Mouse (Mus musculus): ENCODE measurements around the gene 9030612E09Rik. TPM values are rescaled to one million over a fixed set of nuclear protein-coding genes. Genes with fewer than 3 reads are reported as not detected.

The 9030612E09Rik gene
- polyA plus RNA-seq, 1 experiment, result 0.22 TPM

DNA sequence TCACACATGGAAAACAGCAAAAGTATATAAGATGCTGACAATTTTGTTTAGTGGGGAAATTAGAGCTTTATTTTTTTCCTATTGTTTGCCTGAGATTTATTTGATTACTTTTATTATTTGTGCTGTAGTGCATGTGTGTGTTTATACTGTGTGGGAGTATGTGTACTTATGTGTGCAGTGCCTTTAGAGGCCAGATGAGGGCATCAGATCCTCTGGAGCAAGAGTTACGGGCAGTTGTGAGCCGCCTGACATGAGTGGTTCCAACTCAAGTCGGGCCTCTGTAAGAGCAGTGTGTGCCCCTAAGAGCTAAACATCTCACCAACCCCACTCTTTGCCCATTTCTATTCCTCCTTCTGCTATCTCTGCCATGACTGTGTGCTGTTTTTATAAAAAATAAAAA lies 7.7 kb upstream of the 9030612E09Rik start:
- Histone ChIP-seq H3K27me3 (ENCODE audit: control insufficient read depth, insufficient read depth, insufficient read length) (no peaks in the 10 kb centered on the region), H3K4me3 (ENCODE audit: insufficient read depth, poor library complexity, severe bottlenecking) (no peak overlapping the region), H3K79me3 (ENCODE audit: low read depth) (no peaks in the 10 kb centered on the region), H3ac (ENCODE audit: control insufficient read depth, insufficient read length, low read depth) (no peak overlapping the region), H3K36me3 (ENCODE audit: control insufficient read depth, insufficient read depth) (no peaks in the 10 kb centered on the region), H3K79me2 (ENCODE audit: control insufficient read depth, insufficient read depth) (no peaks in the 10 kb centered on the region)
- TF ChIP-seq MYOG (IDR thresholded peaks at IDR 0.05; ENCODE audit: control insufficient read depth, extremely low read depth, insufficient read length), result no peak
- TF ChIP-seq FOSL1 (IDR thresholded peaks at IDR 0.05; ENCODE audit: insufficient read depth, low read length, poor library complexity, severe bottlenecking), result no peak
- no peak for TF ChIP-seq USF1 (IDR thresholded peaks at IDR 0.05; ENCODE audit: low read depth)
- TF ChIP-seq MYOD1 (IDR thresholded peaks at IDR 0.05; ENCODE audit: control insufficient read depth, insufficient read length, low read depth), result no peak
- TF ChIP-seq MAX (IDR thresholded peaks at IDR 0.05), result no peak
- TF ChIP-seq CEBPB (IDR thresholded peaks at IDR 0.05; ENCODE audit: low read depth), result no peak
- no peak for TF ChIP-seq CTCF (IDR thresholded peaks at IDR 0.05; ENCODE audit: control insufficient read depth, insufficient read depth, insufficient read length)

DNA sequence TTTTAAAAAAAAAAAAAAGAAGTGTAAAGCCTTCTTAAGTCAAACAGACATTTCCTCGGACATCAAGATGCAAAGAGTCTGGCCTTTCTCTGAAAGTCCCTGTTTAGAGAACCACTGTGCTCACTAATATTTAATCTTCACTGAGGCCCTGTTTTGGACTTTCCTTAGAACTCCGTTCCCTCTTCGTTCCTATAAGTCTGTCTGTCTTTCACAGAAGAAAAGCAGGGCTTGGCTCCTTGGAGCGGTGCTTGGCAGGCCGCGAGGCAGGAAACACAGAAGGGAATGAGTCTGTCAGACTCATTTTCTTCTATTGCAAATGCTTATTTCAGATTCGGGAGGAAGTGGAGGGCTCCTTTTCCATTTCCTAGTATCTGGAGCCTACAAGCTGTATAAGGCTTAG lies 5.7 kb upstream of the 9030612E09Rik start:
- H3ac ChIP-seq (ENCODE audit: control insufficient read depth, insufficient read length, low read depth), result no peak overlapping the region
- H3K79me3 ChIP-seq (ENCODE audit: low read depth), result no peaks in the 10 kb centered on the region
- H3K27me3 ChIP-seq (ENCODE audit: control insufficient read depth, insufficient read depth, insufficient read length), result no peaks in the 10 kb centered on the region
- H3K36me3 ChIP-seq (ENCODE audit: control insufficient read depth, insufficient read depth), result no peaks in the 10 kb centered on the region
- no peaks in the 10 kb centered on the region for H3K79me2 ChIP-seq (ENCODE audit: control insufficient read depth, insufficient read depth)
- H3K4me3 ChIP-seq (ENCODE audit: insufficient read depth, poor library complexity, severe bottlenecking), result no peak overlapping the region
- TF ChIP-seq CEBPB (IDR thresholded peaks at IDR 0.05; ENCODE audit: low read depth) (no peak), CTCF (IDR thresholded peaks at IDR 0.05; ENCODE audit: control insufficient read depth, insufficient read depth, insufficient read length) (no peak), USF1 (IDR thresholded peaks at IDR 0.05; ENCODE audit: low read depth) (no peak), MYOD1 (IDR thresholded peaks at IDR 0.05; ENCODE audit: control insufficient read depth, insufficient read length, low read depth) (no peak), MAX (IDR thresholded peaks at IDR 0.05) (no peak), MYOG (IDR thresholded peaks at IDR 0.05; ENCODE audit: control insufficient read depth, extremely low read depth, insufficient read length) (no peak), FOSL1 (IDR thresholded peaks at IDR 0.05; ENCODE audit: insufficient read depth, low read length, poor library complexity, severe bottlenecking) (no peak)

DNA sequence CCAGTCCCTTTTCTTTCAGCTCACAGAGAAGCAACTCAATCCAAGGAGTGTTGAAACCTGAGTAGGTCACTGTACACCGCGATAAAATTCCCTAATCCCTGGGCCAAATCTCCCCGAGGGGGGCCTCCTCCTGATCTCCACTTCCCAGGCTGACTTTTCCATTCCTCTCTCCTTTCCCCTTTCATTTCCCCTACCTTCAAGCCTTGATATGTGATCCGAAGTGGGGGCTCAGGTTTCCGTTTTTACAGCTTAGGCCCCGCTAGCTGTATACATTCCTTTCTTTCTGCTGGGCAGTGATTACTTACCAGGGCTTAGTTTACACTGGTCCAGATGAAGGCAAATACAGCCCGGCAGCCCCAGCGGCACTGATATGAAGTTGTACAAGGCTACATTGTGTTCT lies 3.4 kb upstream of the 9030612E09Rik start:
- no peaks in the 10 kb centered on the region for H3K27me3 ChIP-seq (ENCODE audit: control insufficient read depth, insufficient read depth, insufficient read length)
- no peak overlapping the region for H3K4me3 ChIP-seq (ENCODE audit: insufficient read depth, poor library complexity, severe bottlenecking)
- TF ChIP-seq MYOG (IDR thresholded peaks at IDR 0.05; ENCODE audit: control insufficient read depth, extremely low read depth, insufficient read length), result no peak
- no peak for TF ChIP-seq USF1 (IDR thresholded peaks at IDR 0.05; ENCODE audit: low read depth)
- TF ChIP-seq CEBPB (IDR thresholded peaks at IDR 0.05; ENCODE audit: low read depth), result no peak
- TF ChIP-seq MYOD1 (IDR thresholded peaks at IDR 0.05; ENCODE audit: control insufficient read depth, insufficient read length, low read depth), result no peak
- TF ChIP-seq FOSL1 (IDR thresholded peaks at IDR 0.05; ENCODE audit: insufficient read depth, low read length, poor library complexity, severe bottlenecking), result no peak
- TF ChIP-seq MAX (IDR thresholded peaks at IDR 0.05), result no peak
- no peak for TF ChIP-seq CTCF (IDR thresholded peaks at IDR 0.05; ENCODE audit: control insufficient read depth, insufficient read depth, insufficient read length)
- H3K36me3 ChIP-seq (ENCODE audit: control insufficient read depth, insufficient read depth), result no peaks in the 10 kb centered on the region
- no peaks in the 10 kb centered on the region for H3K79me2 ChIP-seq (ENCODE audit: control insufficient read depth, insufficient read depth)
- H3K79me3 ChIP-seq (ENCODE audit: low read depth), result no peaks in the 10 kb centered on the region
- H3ac ChIP-seq (ENCODE audit: control insufficient read depth, insufficient read length, low read depth), result no peak overlapping the region

DNA sequence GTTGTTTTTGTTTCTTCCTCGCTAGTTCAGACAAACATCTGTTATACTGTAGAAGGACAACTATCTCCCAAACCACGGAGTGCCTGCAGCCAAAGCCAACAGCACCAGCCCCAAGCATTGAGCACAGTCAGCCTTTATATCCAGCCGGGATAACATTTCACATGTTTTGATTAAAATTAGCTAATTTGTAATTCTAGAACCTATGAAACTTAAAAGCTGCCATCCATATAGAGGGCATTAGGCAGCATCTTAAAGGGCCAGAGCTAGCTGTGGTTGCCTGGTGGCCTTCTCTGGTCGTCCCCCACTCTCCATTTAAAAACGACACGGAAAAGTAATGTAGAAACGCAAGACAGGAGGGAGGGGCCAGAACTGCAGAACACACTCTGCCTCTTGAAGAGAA lies 2.4 kb upstream of the 9030612E09Rik start:
- Histone ChIP-seq H3K79me3 (ENCODE audit: low read depth) (no peaks in the 10 kb centered on the region), H3K27me3 (ENCODE audit: control insufficient read depth, insufficient read depth, insufficient read length) (no peaks in the 10 kb centered on the region), H3K36me3 (ENCODE audit: control insufficient read depth, insufficient read depth) (no peaks in the 10 kb centered on the region), H3ac (ENCODE audit: control insufficient read depth, insufficient read length, low read depth) (no peak overlapping the region), H3K4me3 (ENCODE audit: insufficient read depth, poor library complexity, severe bottlenecking) (no peak overlapping the region), H3K79me2 (ENCODE audit: control insufficient read depth, insufficient read depth) (no peaks in the 10 kb centered on the region)
- TF ChIP-seq MYOG (IDR thresholded peaks at IDR 0.05; ENCODE audit: control insufficient read depth, extremely low read depth, insufficient read length) (no peak), MAX (IDR thresholded peaks at IDR 0.05) (no peak), CTCF (IDR thresholded peaks at IDR 0.05; ENCODE audit: control insufficient read depth, insufficient read depth, insufficient read length) (no peak), USF1 (IDR thresholded peaks at IDR 0.05; ENCODE audit: low read depth) (no peak), FOSL1 (IDR thresholded peaks at IDR 0.05; ENCODE audit: insufficient read depth, low read length, poor library complexity, severe bottlenecking) (no peak), CEBPB (IDR thresholded peaks at IDR 0.05; ENCODE audit: low read depth) (no peak), MYOD1 (IDR thresholded peaks at IDR 0.05; ENCODE audit: control insufficient read depth, insufficient read length, low read depth) (no peak)

DNA sequence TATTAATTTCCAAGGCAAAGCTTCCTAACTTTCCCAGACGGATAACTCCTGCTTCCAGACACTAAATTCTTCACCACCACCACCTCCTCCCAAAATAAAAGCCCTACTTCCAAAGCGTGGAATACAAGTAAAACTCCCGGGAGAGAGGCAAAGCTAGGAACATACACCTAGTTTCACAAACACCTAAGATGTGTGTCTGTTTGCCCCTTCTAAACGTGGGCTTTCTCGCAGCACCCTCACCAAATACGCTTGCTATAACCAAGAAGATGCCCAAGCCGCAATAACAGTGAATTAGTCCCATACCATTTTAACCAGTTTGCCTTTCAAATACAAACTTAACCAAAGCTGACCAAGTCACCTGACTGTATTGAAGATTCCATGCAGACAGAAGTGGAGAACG lies 1.9 kb upstream of the 9030612E09Rik start:
- H3K36me3 ChIP-seq (ENCODE audit: control insufficient read depth, insufficient read depth), result no peaks in the 10 kb centered on the region
- no peak for TF ChIP-seq MYOD1 (IDR thresholded peaks at IDR 0.05; ENCODE audit: control insufficient read depth, insufficient read length, low read depth)
- TF ChIP-seq MYOG (IDR thresholded peaks at IDR 0.05; ENCODE audit: control insufficient read depth, extremely low read depth, insufficient read length), result no peak
- TF ChIP-seq CTCF (IDR thresholded peaks at IDR 0.05; ENCODE audit: control insufficient read depth, insufficient read depth, insufficient read length), result no peak
- TF ChIP-seq MAX (IDR thresholded peaks at IDR 0.05), result no peak
- TF ChIP-seq CEBPB (IDR thresholded peaks at IDR 0.05; ENCODE audit: low read depth), result no peak
- TF ChIP-seq FOSL1 (IDR thresholded peaks at IDR 0.05; ENCODE audit: insufficient read depth, low read length, poor library complexity, severe bottlenecking), result no peak
- no peak for TF ChIP-seq USF1 (IDR thresholded peaks at IDR 0.05; ENCODE audit: low read depth)
- H3K79me2 ChIP-seq (ENCODE audit: control insufficient read depth, insufficient read depth), result no peaks in the 10 kb centered on the region
- no peak overlapping the region for H3K4me3 ChIP-seq (ENCODE audit: insufficient read depth, poor library complexity, severe bottlenecking)
- no peaks in the 10 kb centered on the region for H3K27me3 ChIP-seq (ENCODE audit: control insufficient read depth, insufficient read depth, insufficient read length)
- no peak overlapping the region for H3ac ChIP-seq (ENCODE audit: control insufficient read depth, insufficient read length, low read depth)
- no peaks in the 10 kb centered on the region for H3K79me3 ChIP-seq (ENCODE audit: low read depth)

All from C2C12 (cell line).